Mouse (Mus musculus) megakaryocyte, embryonic 14.5 days (primary cell): ENCODE data around the gene Ndc1. TPM values are rescaled to one million over a fixed set of nuclear protein-coding genes. Genes with fewer than 3 reads are reported as not detected.

Experiments
- H3K27me3 ChIP-seq: replicated peaks from 2 replicates; pipeline ENCODE3; 2012; ENCODE audit warnings: inconsistent platforms
- H3K36me3 ChIP-seq: replicated peaks from 2 replicates; pipeline ENCODE3; 2012; ENCODE audit warnings: low read length, inconsistent platforms, mixed read lengths
- H3K4me1 ChIP-seq: 2 replicates; pipeline ENCODE4 v1.6.1; 2012; ENCODE audit warnings: inconsistent platforms
- H3K4me3 ChIP-seq: replicated peaks from 2 replicates; pipeline ENCODE3; 2012; ENCODE audit warnings: moderate library complexity, mild to moderate bottlenecking, inconsistent platforms
- H3K9me3 ChIP-seq: 2 replicates; pipeline ENCODE4 v1.6.1; 2012; ENCODE audit warnings: inconsistent platforms
- FLI1 ChIP-seq: IDR thresholded peaks from 2 replicates; pipeline ENCODE4 v1.6.1; 2012; ENCODE audit warnings: low read length, inconsistent platforms, mixed read lengths
- GATA1 ChIP-seq: IDR thresholded peaks from 3 replicates; pipeline ENCODE4 v1.6.1; 2012; ENCODE audit warnings: mixed read lengths, low read length, inconsistent platforms, borderline replicate concordance
- polyA plus RNA-seq: library from polyadenylated mRNA; stranded (reverse); fragments of >175 nt; gene quantifications from 2 replicates; pipeline ENCODE4 v1.2.3, GENCODE M21; 2012; ENCODE audit warnings: low replicate concordance; ENCODE audit not compliant: insufficient read depth

Ndc1 gene
- 0.50 and 3.0 TPM in 2 replicates for polyA plus RNA-seq

- TF ChIP-seq GATA1 (no peak), FLI1 (0 out of 2 replicates have a peak, but pooled peaks have one; percentile 10)
- Histone ChIP-seq H3K9me3 (no peaks in the 10 kb centered on the region), H3K27me3 (no peaks in the 10 kb centered on the region), H3K4me3 (peak within 1 kb of the TSS; percentile 96), H3K4me1 (peaks cover 61% of the 10 kb centered on the region), H3K36me3 (peaks cover 33% of the 10 kb centered on the region)
Measured at GRCm38 (mm10) chr4:107367567-107368314, at the start of gene Ndc1. TSS of gene Ndc1 (plus strand) at chr4:107367784.

DNA sequence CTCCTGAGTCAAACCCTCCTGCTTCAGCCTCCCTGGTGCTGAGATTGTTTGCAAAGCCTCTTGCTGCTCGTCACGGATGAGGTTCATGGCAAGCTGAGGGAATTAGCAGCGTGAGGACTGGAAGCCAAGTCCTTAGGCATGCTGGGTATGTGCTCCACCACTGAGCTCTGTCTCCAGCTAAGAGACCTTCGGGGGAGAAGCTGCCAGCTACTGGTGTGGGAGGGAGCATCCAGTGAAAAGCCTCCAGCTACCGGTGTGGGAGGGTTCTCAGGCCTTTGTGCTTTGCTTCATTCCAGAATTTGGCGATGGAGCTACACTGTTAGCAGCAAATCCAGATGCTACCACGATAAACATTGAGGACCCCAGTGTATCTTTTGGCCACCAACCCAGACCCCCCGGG lies 48.9 kb upstream of the Ndc1 start:
- peaks cover 21% of the 10 kb centered on the region for H3K4me1 ChIP-seq
- no peak overlapping the region for H3K4me3 ChIP-seq
- no peaks in the 10 kb centered on the region for H3K27me3 ChIP-seq
- peaks cover 82% of the 10 kb centered on the region for H3K36me3 ChIP-seq
- TF ChIP-seq GATA1 (no peak), FLI1 (no peak)
- H3K9me3 ChIP-seq = no peaks in the 10 kb centered on the region

GRCm38 (mm10) chr4:107321041-107321440 lies 46.5 kb upstream of the Ndc1 start:
- Histone ChIP-seq H3K27me3 (no peaks in the 10 kb centered on the region), H3K4me3 (no peak overlapping the region), H3K36me3 (peaks cover 96% of the 10 kb centered on the region), H3K4me1 (peaks cover 11% of the 10 kb centered on the region; the same call in 1 of the 2 replicates), H3K9me3 (no peaks in the 10 kb centered on the region)
- TF ChIP-seq GATA1 = no peak
- TF ChIP-seq FLI1 = no peak

DNA sequence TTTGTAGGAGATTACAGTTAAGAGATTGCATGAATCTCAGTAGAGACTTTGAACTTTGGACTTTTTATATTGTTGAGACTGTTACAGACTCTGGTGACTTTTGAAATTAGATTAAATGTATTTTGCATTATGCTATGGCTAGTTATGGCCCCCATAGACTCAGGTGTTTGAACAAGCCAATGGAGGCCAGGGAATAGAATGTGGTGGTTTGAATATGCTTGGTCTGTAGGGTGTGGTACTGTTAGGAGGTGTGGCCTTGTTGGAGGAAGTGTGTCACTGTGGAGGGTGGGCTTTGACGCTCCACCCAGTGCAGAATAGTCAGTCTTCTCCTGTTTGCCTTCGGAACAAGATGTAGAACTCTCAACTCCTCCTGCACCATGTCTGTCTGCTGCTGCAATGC lies 44.5 kb upstream of the Ndc1 start:
- TF ChIP-seq GATA1 = no peak
- no peak for TF ChIP-seq FLI1
- no peaks in the 10 kb centered on the region for H3K27me3 ChIP-seq
- H3K4me3 ChIP-seq = no peak overlapping the region
- H3K9me3 ChIP-seq = no peaks in the 10 kb centered on the region
- H3K36me3 ChIP-seq = peaks cover 88% of the 10 kb centered on the region
- H3K4me1 ChIP-seq = 0 out of 2 replicates have a peak, but pooled peaks cover 4% of the 10 kb centered on the region

- TF ChIP-seq FLI1 (no peak), GATA1 (no peak)
- Histone ChIP-seq H3K9me3 (peaks cover 2% of the 10 kb centered on the region; the same call in 1 of the 2 replicates), H3K36me3 (peaks cover 60% of the 10 kb centered on the region)
Measured at GRCm38 (mm10) chr4:107328530-107328929, 39.1 kb upstream of the Ndc1 start.

GRCm38 (mm10) chr4:107333514-107333913 lies 34.1 kb upstream of the Ndc1 start:
- Histone ChIP-seq H3K9me3 (peaks cover 3% of the 10 kb centered on the region; the same call in 1 of the 2 replicates), H3K4me3 (no peak overlapping the region), H3K27me3 (no peaks in the 10 kb centered on the region), H3K36me3 (peaks cover 66% of the 10 kb centered on the region), H3K4me1 (peaks cover 4% of the 10 kb centered on the region; the same call in 1 of the 2 replicates)
- TF ChIP-seq FLI1 = no peak
- TF ChIP-seq GATA1 = no peak

More at GRCm38 (mm10) chr4:107328530-107328929, 39.1 kb upstream of the Ndc1 start:
- no peak overlapping the region for H3K4me3 ChIP-seq
- H3K27me3 ChIP-seq = no peaks in the 10 kb centered on the region
- H3K4me1 ChIP-seq = 0 out of 2 replicates have a peak, but pooled peaks cover 4% of the 10 kb centered on the region

DNA sequence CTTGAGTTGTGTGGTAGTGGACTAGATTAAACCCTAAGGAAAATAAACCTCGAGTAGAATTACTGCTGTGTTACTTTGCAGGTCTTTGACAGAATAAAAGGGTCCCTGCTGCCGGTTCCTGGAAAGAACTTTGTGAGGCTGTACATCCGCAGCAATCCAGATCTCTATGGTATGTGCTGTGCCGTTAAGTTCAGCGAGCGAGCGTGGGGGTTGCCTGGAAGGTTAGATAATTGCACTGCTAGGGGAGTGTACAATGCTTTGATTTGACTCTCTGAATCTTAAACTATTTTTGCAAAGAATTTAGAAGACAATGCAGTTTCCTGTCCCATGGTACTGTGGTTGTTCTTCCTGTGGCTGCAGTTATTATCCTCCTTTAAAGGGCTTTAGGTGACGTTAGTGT lies 31.2 kb upstream of the Ndc1 start:
- peaks cover 3% of the 10 kb centered on the region; the same call in 1 of the 2 replicates for H3K9me3 ChIP-seq
- H3K36me3 ChIP-seq = peaks cover 69% of the 10 kb centered on the region
- peaks cover 4% of the 10 kb centered on the region; the same call in 1 of the 2 replicates for H3K4me1 ChIP-seq
- no peaks in the 10 kb centered on the region for H3K27me3 ChIP-seq
- H3K4me3 ChIP-seq = no peak overlapping the region
- TF ChIP-seq FLI1 (no peak), GATA1 (no peak)

DNA sequence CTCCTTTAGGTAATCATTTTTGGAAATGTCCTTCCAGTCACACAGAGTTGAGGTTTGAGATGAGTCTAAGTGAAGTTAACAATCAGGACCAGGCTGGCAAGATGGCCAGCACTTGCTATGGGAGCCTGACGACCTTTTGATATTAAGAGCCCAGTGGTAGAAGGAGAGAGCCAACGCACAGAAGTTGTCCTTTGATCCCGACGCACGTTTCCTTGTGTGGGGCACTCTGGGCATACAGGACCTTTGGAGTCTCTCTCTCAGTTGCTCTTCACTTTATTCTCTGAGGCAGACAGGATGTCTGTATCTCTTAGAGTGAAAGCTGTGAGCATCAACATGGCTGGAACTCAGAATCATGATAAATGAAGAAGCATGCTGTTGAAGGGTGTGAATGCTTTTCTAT lies 30.1 kb upstream of the Ndc1 start:
- no peak overlapping the region for H3K4me3 ChIP-seq
- no peaks in the 10 kb centered on the region for H3K27me3 ChIP-seq
- H3K9me3 ChIP-seq = peaks cover 3% of the 10 kb centered on the region; the same call in 1 of the 2 replicates
- TF ChIP-seq GATA1 (no peak), FLI1 (no peak)
- H3K36me3 ChIP-seq = peaks cover 76% of the 10 kb centered on the region
- peaks cover 4% of the 10 kb centered on the region; the same call in 1 of the 2 replicates for H3K4me1 ChIP-seq

GRCm38 (mm10) chr4:107341354-107341753 lies 26.2 kb upstream of the Ndc1 start:
- H3K36me3 ChIP-seq = peaks cover 87% of the 10 kb centered on the region

DNA sequence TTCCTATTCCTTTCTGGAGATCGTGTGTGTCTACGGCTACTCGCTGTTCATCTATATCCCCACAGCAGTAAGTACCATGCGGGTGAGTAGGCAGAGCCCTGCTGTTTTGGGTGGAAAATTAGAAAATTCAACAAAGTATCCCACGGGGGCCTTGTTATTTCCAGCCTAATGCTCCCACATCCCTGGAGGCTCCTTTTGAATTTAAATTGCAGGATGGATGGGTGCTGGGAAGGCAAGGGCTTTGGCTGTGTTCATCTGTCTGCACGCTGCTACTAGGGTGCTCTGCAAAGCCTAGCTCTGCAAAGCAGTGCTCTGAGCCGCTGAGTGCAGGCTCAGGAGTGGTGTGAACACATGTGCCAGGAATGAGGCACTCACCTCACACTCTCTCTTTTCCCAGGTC lies 23.0 kb upstream of the Ndc1 start:
- TF ChIP-seq FLI1 (no peak), GATA1 (no peak)
- Histone ChIP-seq H3K4me3 (no peak overlapping the region), H3K4me1 (peaks cover 18% of the 10 kb centered on the region), H3K27me3 (no peaks in the 10 kb centered on the region), H3K9me3 (no peaks in the 10 kb centered on the region), H3K36me3 (peaks cover 87% of the 10 kb centered on the region)

More at GRCm38 (mm10) chr4:107341354-107341753, 26.2 kb upstream of the Ndc1 start:
- Histone ChIP-seq H3K4me3 (no peak overlapping the region), H3K27me3 (no peaks in the 10 kb centered on the region), H3K4me1 (peaks cover 4% of the 10 kb centered on the region; the same call in 1 of the 2 replicates), H3K9me3 (no peaks in the 10 kb centered on the region)
- TF ChIP-seq FLI1 (no peak), GATA1 (no peak)
